In genomic region chr5:115011217-115011518, GRCm38 (mm10) we compare ENCODE assay signal across 7 mouse cellular contexts. TPM values are rescaled to one million over a fixed set of nuclear protein-coding genes. Genes with fewer than 3 reads are reported as not detected.
DNase-seq lines count a peak whose midpoint lies in the region; ATAC-seq and TF ChIP-seq lines count a peak whose summit lies in the region.

No protein-coding gene starts in this region.

- H3K27me3 ChIP-seq in lung, embryonic 16.5 days (ENCODE audit: control insufficient read depth, insufficient read depth, low read depth, low read length) = no peaks in the 10 kb centered on the region
- H3K27me3 ChIP-seq in forebrain, embryonic 10.5 days (ENCODE audit: poor library complexity, severe bottlenecking) = no peaks in the 10 kb centered on the region
- H3K27me3 ChIP-seq in limb, embryonic 10.5 days (ENCODE audit: low read depth, poor library complexity, severe bottlenecking) = no peaks in the 10 kb centered on the region

- H3K4me2 ChIP-seq in lung, embryonic 16.5 days (ENCODE audit: low read depth, low read length) = peak overlapping the region; percentile 96; the same call in 1 of the 2 replicates

- TF ChIP-seq CTCF in olfactory bulb, adult 2 months (IDR thresholded peaks at IDR 0.05; ENCODE audit: insufficient read depth, low read depth, low read length) = no peak

- peak overlapping the region; percentile 99 for H3K9ac ChIP-seq in lung, embryonic 16.5 days (ENCODE audit: low read length)

- H3K9me3 ChIP-seq in lung, embryonic 16.5 days (ENCODE audit: control insufficient read depth, low read length) = no peaks in the 10 kb centered on the region
- H3K9me3 ChIP-seq in forebrain, embryonic 10.5 days = no peaks in the 10 kb centered on the region
- no peaks in the 10 kb centered on the region for H3K9me3 ChIP-seq in limb, embryonic 10.5 days (replicated peaks)

- under 1% methylated on average over 39 of the region's 57 CpGs for WGBS in lung, embryonic 16.5 days
- 5% methylated on average over 57 of the region's 57 CpGs for WGBS in forebrain, embryonic 10.5 days
- 4% methylated on average over 54 of the region's 57 CpGs for WGBS in limb, embryonic 10.5 days
- 7% methylated on average over 53 of the region's 57 CpGs for WGBS in olfactory bulb, adult 2 months

- ATAC-seq in lung, embryonic 16.5 days (ENCODE audit: low read depth) = no peak
- ATAC-seq in megakaryocyte-erythroid progenitor cell, adult 5-6 weeks (replicated peaks; ENCODE audit: low FRiP score, low TSS enrichment, poor library complexity, severe bottlenecking) = no peak

- peaks cover 28% of the 10 kb centered on the region for H3K4me1 ChIP-seq in lung, embryonic 16.5 days (replicated peaks; ENCODE audit: control insufficient read depth, insufficient read depth, low read length)
- peaks cover 38% of the 10 kb centered on the region for H3K4me1 ChIP-seq in forebrain, embryonic 10.5 days
- peaks cover 28% of the 10 kb centered on the region for H3K4me1 ChIP-seq in limb, embryonic 10.5 days
- H3K4me1 ChIP-seq in olfactory bulb, adult 2 months (ENCODE audit: control insufficient read depth, insufficient read depth, low read length) = peaks cover 27% of the 10 kb centered on the region

- H3K4me3 ChIP-seq in lung, embryonic 16.5 days (ENCODE audit: low read length) = peak overlapping the region; percentile 82
- H3K4me3 ChIP-seq in forebrain, embryonic 10.5 days = peak overlapping the region; percentile 99
- H3K4me3 ChIP-seq in limb, embryonic 10.5 days = peak overlapping the region; percentile 100
- peak overlapping the region; percentile 73 for H3K4me3 ChIP-seq in olfactory bulb, adult 2 months (ENCODE audit: insufficient read depth, low read depth, low read length)

- no peak for DNase-seq in lung, adult 18-20 months
- no peak for DNase-seq in forebrain, embryonic 10.5 days (ENCODE audit: extremely low spot score, low spot score)
- DNase-seq in limb, embryonic 10.5 days (ENCODE audit: low spot score) = no peak
- no peak for DNase-seq in ovary, adult 18-20 months (ENCODE audit: low spot score)

- H3K27ac ChIP-seq in lung, embryonic 16.5 days (ENCODE audit: low read length) = peak overlapping the region; percentile 83
- H3K27ac ChIP-seq in forebrain, embryonic 10.5 days = peak overlapping the region; percentile 98
- peak overlapping the region; percentile 98 for H3K27ac ChIP-seq in limb, embryonic 10.5 days
- 0 out of 2 replicates have a peak overlapping the region, but pooled peaks have one; percentile 50 for H3K27ac ChIP-seq in olfactory bulb, adult 2 months (ENCODE audit: insufficient read depth, low read depth, low read length)

- H3K36me3 ChIP-seq in lung, embryonic 16.5 days (ENCODE audit: control insufficient read depth, insufficient read depth, low read length) = no peaks in the 10 kb centered on the region
- no peaks in the 10 kb centered on the region for H3K36me3 ChIP-seq in forebrain, embryonic 10.5 days (replicated peaks)
- no peaks in the 10 kb centered on the region for H3K36me3 ChIP-seq in limb, embryonic 10.5 days

- no peak for TF ChIP-seq POLR2A in olfactory bulb, adult 2 months (IDR thresholded peaks at IDR 0.05; ENCODE audit: insufficient read depth, low read depth, low read length)

RNA-seq across cellular contexts. Expression of gene Sppl3, which starts 0.2 kb away (rescaled TPM):
- polyA plus RNA-seq in lung, embryonic 16.5 days (2015; fragmentation: Nextera tagmentation; extraction: Ambion mirVana) = 9.6 and 9.8 TPM in 2 replicates
- 11.8 and 13.3 TPM in 2 replicates for polyA plus RNA-seq in forebrain, embryonic 10.5 days (2016; fragmentation: Nextera tagmentation; extraction: Ambion mirVana)
- 15.2 and 15.3 TPM in 2 replicates for polyA plus RNA-seq in limb, embryonic 10.5 days (2016; fragmentation: Nextera tagmentation; extraction: Ambion mirVana)
- polyA plus RNA-seq in olfactory bulb, adult 2 months (2012; ENCODE audit: insufficient read depth, insufficient read length, low replicate concordance, missing spikeins) = not detected in 2 replicates
- total RNA-seq in megakaryocyte-erythroid progenitor cell, adult 5-6 weeks (2014; fragmentation: Nextera tagmentation) = 47.2 and 47.5 TPM in 2 replicates
- 20.0 and 23.0 TPM in 2 replicates for total RNA-seq in megakaryocyte-erythroid progenitor cell, adult 5-6 weeks (2017)

RNA-seq across cellular contexts. Expression of gene Hnf1a, which starts 40.3 kb away (rescaled TPM):
- 0.08 and 0.16 TPM in 2 replicates for polyA plus RNA-seq in lung, embryonic 16.5 days (2015; fragmentation: Nextera tagmentation; extraction: Ambion mirVana)
- not detected in 2 replicates for polyA plus RNA-seq in forebrain, embryonic 10.5 days (2016; fragmentation: Nextera tagmentation; extraction: Ambion mirVana)
- 0.09 and 0.11 TPM in 2 replicates for polyA plus RNA-seq in limb, embryonic 10.5 days (2016; fragmentation: Nextera tagmentation; extraction: Ambion mirVana)
- polyA plus RNA-seq in olfactory bulb, adult 2 months (2012; ENCODE audit: insufficient read depth, insufficient read length, low replicate concordance, missing spikeins) = not detected in 2 replicates
- total RNA-seq in megakaryocyte-erythroid progenitor cell, adult 5-6 weeks (2014; fragmentation: Nextera tagmentation) = not detected in 2 replicates
- total RNA-seq in megakaryocyte-erythroid progenitor cell, adult 5-6 weeks (2017) = not detected in 2 replicates
